Mouse (Mus musculus) embryonic stem cell, embryonic (primary cell): Measurements from ENCODE around the gene Strip1.

ENCODE experiments used
- CTCF ChIA-PET, 4 experiments: fragments of 300-600 bp in 2 of 4; fragments of 350-600 bp in 2 of 4; sonication (Branson Sonifier 250); formaldehyde crosslinking; loops; one replicate each; lab custom pipeline; 2022; ENCODE audit warnings: inconsistent platforms in 2 of 4; lab: Charles Lee
- POLR2A ChIA-PET, 4 experiments: fragments of 300-600 bp in 2 of 4; fragments of 350-600 bp in 2 of 4; sonication (Branson Sonifier 250); formaldehyde crosslinking; loops; one replicate each; lab custom pipeline; 2022; ENCODE audit warnings: antibody characterized with exemption in 4 of 4, inconsistent platforms in 1 of 4; lab: Charles Lee

Strip1 gene

DNA sequence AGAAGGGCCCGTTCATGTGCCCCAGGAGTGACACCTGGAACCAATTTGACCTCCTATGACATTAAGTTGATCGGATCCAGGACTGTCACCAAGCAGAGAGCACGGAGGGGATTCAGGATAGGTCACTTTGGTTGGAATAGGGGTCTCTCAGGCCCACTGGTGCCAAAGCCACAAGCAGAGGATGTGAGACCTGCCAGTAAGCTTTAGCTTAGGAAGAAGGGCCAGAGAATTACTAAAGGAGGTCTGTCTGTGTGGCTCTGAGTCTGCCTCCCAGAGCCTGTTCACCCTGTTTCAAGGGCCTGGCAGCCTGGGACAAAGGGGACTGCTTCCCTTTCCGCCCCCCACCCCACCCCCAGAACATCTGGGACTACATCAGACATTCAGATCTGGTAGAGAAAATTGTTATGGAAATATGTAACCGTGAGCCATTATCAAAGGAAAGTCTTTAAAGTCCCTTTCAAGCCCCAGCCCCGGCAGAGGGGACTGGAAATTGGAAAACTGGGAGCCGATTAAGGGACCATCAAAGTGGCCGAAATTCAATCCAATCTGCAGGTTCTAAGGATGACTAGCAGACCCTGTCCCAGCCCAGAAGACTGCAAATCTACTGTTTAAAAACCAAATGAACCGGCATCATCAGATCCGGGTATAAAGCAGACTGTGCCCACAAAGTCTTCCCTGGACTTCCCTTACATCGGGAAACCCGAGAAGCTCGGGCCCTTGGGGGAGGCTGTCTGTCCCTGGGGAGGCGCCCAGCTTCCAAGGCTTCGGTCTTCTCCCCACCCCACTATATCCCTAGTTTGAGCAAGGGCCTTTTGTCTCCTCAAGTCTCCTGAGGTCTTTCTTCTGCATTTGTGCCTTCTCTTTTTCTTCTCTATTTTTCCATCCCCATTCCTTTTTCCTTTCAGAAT, 50.1 kb downstream of the Strip1 start:
- ChIA-PET POLR2A (interaction anchor here in 3 of 4 experiments (0.7 to 1.2 kb wide), 3 partner anchors 16 to 990 kb away, joined by 3 read pairs; partner anchors contain the start of gene Taf13 (in 1 of the 3)), CTCF (interaction anchor here in 3 of 4 experiments (0.6 to 1.9 kb wide), 5 partner anchors 11 to 590 kb away, joined by 4 to 5 read pairs (median 5); no protein-coding TSS in a partner anchor)

- ChIA-PET CTCF (interaction anchor here in 2 of 4 experiments (0.6 to 1.7 kb wide), 3 partner anchors 10 to 33 kb away, joined by 4 to 6 read pairs (median 5); no protein-coding TSS in a partner anchor), POLR2A (no interaction called here)
Measured at GRCm38 (mm10) chr3:107579466-107579865, 52.0 kb downstream of the Strip1 start.

GRCm38 (mm10) chr3:107577810-107578390, 53.6 kb downstream of the Strip1 start:
- ChIA-PET CTCF (interaction anchor here in 3 of 4 experiments (0.6 to 2.0 kb wide), 3 partner anchors 27 to 164 kb away, joined by 3 to 6 read pairs (median 4); no protein-coding TSS in a partner anchor), POLR2A (interaction anchor here in 2 of 4 experiments (0.6 kb wide), 2 partner anchors 358 to 806 kb away, joined by 4 read pairs; partner anchors contain the start of gene Psrc1 (in 1 of the 2))

GRCm38 (mm10) chr3:107576807-107577206, 54.7 kb downstream of the Strip1 start:
- POLR2A ChIA-PET = no interaction called here

GRCm38 (mm10) chr3:107571205-107571604, 60.3 kb downstream of the Strip1 start:
- CTCF ChIA-PET = interaction anchor here (0.5 to 2.3 kb wide), 17 partner anchors 9 to 296 kb away, joined by 3 to 11 read pairs (median 3); no protein-coding TSS in a partner anchor
- POLR2A ChIA-PET = no interaction called here

More at GRCm38 (mm10) chr3:107576807-107577206, 54.7 kb downstream of the Strip1 start:
- CTCF ChIA-PET = no interaction called here

GRCm38 (mm10) chr3:107568721-107569120, 62.8 kb downstream of the Strip1 start:
- POLR2A ChIA-PET = interaction anchor here in 1 of 4 experiments (0.7 kb wide), 1 partner anchor 356 kb away, joined by 4 read pairs; no protein-coding TSS in a partner anchor
- CTCF ChIA-PET = interaction anchor here (0.6 to 1.7 kb wide), 6 partner anchors 9 to 179 kb away, joined by 3 to 12 read pairs (median 6); no protein-coding TSS in a partner anchor

DNA sequence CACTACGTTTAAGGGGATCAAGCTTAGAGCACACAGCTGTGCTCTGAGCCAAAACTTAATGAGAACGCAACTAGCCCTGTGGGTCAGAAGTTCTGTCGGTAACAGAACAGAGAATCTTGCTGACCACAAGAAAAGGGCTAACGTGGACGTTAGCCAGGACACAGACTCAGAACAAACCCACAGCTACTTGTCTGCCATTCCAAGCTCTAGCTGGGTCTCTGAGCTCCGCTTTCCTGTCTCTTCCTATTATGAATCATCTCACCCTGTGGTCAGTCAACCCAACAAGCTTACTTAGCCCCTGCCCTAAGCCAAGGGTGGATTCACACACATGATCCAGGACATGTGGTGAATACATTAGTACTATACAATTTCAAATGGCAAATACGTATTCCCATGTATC, 63.7 kb downstream of the Strip1 start:
- ChIA-PET CTCF (interaction anchor here in 3 of 4 experiments (0.6 to 1.5 kb wide), 3 partner anchors 17 to 18 kb away, joined by 4 to 14 read pairs (median 4); no protein-coding TSS in a partner anchor), POLR2A (no interaction called here)

DNA sequence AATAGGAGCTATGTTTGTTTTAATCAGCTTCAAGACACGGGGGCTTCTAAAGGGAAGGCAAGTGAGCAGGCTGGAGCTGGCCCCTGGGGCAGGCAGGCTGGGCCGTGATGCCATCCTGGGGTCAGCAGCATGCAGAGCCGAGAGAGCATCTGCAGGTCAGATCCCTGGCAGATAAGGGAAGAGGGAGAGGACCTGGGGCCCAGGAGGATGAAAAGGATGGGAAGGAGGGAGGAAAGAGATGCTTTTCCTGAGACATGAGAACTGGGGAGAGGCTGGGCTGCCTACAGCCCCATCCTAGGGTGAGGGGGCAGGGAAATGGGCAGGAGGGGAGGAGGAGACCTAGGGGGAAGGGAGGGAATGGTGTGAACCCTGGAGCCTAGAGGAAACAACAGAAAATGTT, 66.2 kb downstream of the Strip1 start:
- POLR2A ChIA-PET = interaction anchor here in 1 of 4 experiments (0.6 to 1.0 kb wide), 2 partner anchors 37 to 448 kb away, joined by 3 to 5 read pairs; no protein-coding TSS in a partner anchor
- CTCF ChIA-PET = interaction anchor here in 3 of 4 experiments (0.7 to 2.9 kb wide), 5 partner anchors 15 to 133 kb away, joined by 3 to 13 read pairs (median 4); no protein-coding TSS in a partner anchor

DNA sequence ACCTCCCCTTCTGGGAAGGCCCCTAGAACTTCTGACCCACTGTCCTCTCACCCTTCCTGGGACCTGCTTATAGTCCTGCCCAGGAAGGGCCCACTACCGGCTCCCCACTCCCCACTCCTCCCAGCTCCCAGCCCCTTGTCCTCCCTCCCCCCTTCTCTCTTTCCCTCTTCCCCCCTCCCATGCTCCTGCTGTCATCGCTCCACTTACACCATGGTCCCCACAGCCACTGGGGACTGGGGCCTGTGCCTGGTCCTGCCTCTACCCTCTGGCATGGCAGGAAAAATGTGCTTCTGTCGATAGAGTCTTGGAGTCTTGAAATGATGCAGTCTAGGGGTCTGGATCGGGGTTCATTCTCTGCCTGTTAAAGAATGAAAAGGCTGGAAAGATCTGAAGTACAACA, 67.6 kb downstream of the Strip1 start:
- CTCF ChIA-PET = interaction anchor here in 2 of 4 experiments (1.0 to 2.9 kb wide), 3 partner anchors 13 to 303 kb away, joined by 3 to 13 read pairs (median 3); no protein-coding TSS in a partner anchor
- POLR2A ChIA-PET = interaction anchor here in 1 of 4 experiments (0.6 kb wide), 2 partner anchors 18 to 31 kb away, joined by 3 read pairs; no protein-coding TSS in a partner anchor

- CTCF ChIA-PET = interaction anchor here in 3 of 4 experiments (0.7 to 1.5 kb wide), 3 partner anchors 9 to 406 kb away, joined by 3 read pairs; no protein-coding TSS in a partner anchor
- POLR2A ChIA-PET = no interaction called here
Measured at GRCm38 (mm10) chr3:107562591-107562990, 68.9 kb downstream of the Strip1 start.
